Mouse (Mus musculus) embryonic fibroblast, embryonic 13.5 days (primary cell): ENCODE measurements around the gene Thada.

Experiments used
- CTCF ChIP-seq: IDR thresholded peaks from 2 replicates; pipeline ENCODE4 v1.5.1; 2011; ENCODE audit warnings: mild to moderate bottlenecking, control low read depth, low read length, moderate library complexity, borderline replicate concordance; ENCODE audit not compliant: insufficient read depth
- POLR2A ChIP-seq: IDR thresholded peaks from 2 replicates; pipeline ENCODE4 v1.6.1; 2011; ENCODE audit warnings: low read depth, mild to moderate bottlenecking, control low read depth, low read length, moderate library complexity

GRCm38 (mm10) chr17:84186451-84187202 lies 279.4 kb downstream of the Thada start:
- TF ChIP-seq POLR2A, result peak; percentile 37; the same call in 1 of the 2 replicates
- no peak for TF ChIP-seq CTCF
